Mouse (Mus musculus): ENCODE measurements around the gene Glud1.

- no peak for TF ChIP-seq USF1 (IDR thresholded peaks at IDR 0.05; ENCODE audit: low read depth, low read length)
- no peak for TF ChIP-seq KAT2A (conservative IDR thresholded peaks at IDR 0.05; ENCODE audit: low read depth, low read length)
Measured at GRCm38 (mm10) chr14:34326606-34327005, 16.1 kb downstream of the Glud1 start.
